Mouse (Mus musculus): ENCODE measurements at regions not wholly inside any gene's neighbourhood (a gene's known extent, or its start where the extent isn't known, plus 50 kb on each side); places are given as distances from the start of the nearest gene placed in this dataset.

DNA sequence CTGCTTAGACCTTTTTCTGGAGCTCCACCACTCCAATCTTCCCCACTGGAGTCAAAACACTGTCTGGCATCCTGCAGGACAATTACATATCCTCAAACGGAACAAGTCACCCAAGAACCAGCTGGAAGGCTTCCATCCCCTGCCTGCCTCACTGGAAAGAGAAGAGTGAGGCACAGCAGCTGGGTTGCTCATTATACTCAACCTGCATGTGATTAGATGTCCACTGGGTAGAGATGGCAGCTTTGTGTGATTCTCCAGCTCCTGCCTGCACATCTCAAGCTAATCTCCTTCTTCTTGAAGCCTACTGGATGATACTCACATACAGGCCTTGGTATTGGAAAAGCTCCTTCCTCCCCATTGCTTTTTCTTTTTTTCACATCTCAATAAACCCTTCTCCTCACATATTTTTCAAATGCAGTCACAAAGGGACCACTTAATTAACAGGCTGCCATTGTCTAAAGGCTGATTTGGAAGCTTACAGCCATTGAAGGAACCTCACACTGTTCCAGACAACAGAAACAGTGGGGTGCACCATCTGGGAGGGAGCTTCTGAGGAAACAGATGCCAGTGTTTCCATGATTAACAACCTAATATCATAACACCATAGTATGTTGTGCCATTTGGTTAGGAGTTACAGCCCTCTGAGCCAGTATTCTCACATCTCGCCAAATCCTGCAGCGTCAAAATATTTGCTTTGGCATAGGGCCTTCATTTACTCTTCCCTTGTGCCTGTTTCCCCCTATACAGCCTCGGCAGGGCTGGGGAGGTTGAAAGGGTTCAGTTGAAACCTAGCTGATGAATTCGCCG lies 101.9 kb upstream of the Adra1b start:
- no peak for TF ChIP-seq TCF12 (IDR thresholded peaks at IDR 0.05; ENCODE audit: insufficient read depth, poor library complexity, severe bottlenecking)
- TF ChIP-seq POLR2A (IDR thresholded peaks at IDR 0.05; ENCODE audit: insufficient read length, low read depth): no peak
- TF ChIP-seq TCF3 (IDR thresholded peaks at IDR 0.05; ENCODE audit: insufficient read length, low read depth): no peak
- no peak for TF ChIP-seq MAX (IDR thresholded peaks at IDR 0.05; ENCODE audit: low read depth)
